Mouse (Mus musculus): Measurements from ENCODE around the gene Trrap. TPM values are rescaled to one million over a fixed set of nuclear protein-coding genes. Genes with fewer than 3 reads are reported as not detected.

Trrap gene
- polyA plus RNA-seq, 1 experiment from 2014 or later: 101 TPM

DNA sequence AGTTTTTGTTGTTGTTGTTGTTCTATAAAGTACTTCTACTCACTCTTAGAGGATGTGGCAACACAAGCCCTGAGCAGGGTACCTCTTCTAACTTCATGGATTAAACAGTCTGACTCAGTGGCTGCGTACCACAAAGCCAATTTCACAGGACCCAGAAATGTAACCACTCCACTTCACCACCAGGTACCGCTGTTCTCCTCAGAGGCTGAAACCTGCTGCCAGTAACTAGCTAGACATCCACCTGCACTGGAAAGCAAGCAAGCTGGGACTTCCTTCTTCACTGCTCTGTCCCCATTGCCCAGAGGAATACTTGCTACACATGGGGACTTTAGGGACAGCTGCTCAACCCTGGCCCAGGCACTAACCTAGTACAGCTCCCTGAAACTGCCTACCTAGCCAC is 140.1 kb downstream of the Trrap start:
- H3K4me1 ChIP-seq (ENCODE audit: control insufficient read depth, insufficient read depth, low read length): no peaks in the 10 kb centered on the region
- no peaks in the 10 kb centered on the region for H3K27me3 ChIP-seq (ENCODE audit: control insufficient read depth, insufficient read depth, low read length)
- WGBS: 79% methylated on average over 2 of the region's 2 CpGs
- no peak for ATAC-seq (ENCODE audit: insufficient number of reproducible peaks, insufficient read depth, low FRiP score, low read depth)
- H3K4me3 ChIP-seq (ENCODE audit: low read depth, low read length): no peak overlapping the region
- no peaks in the 10 kb centered on the region for H3K36me3 ChIP-seq (ENCODE audit: control insufficient read depth, insufficient read depth, low read length)
- no peak overlapping the region for H3K4me2 ChIP-seq (replicated peaks; ENCODE audit: low read depth, low read length)
- H3K9ac ChIP-seq (replicated peaks; ENCODE audit: low read depth, low read length): no peak overlapping the region
- no peak overlapping the region for H3K27ac ChIP-seq (ENCODE audit: low read length)
- H3K9me3 ChIP-seq (ENCODE audit: control insufficient read depth, low read depth, low read length): no peaks in the 10 kb centered on the region

Small RNA genes lying within 50 kb of the gene (microRNA-seq; reads per million reads assigned to microRNA genes)
- not detected for gene Mir7039

Other genes starting within 250 kb of the Trrap start
- 3.8 and 4.2 TPM in 2 replicates for gene Nptx2, start 221.8 kb upstream of the Trrap start, polyA plus RNA-seq (2014; fragmentation: Nextera tagmentation; extraction: Ambion mirVana)
- gene Tmem130, start 5.9 kb upstream of the Trrap start, polyA plus RNA-seq (2014; fragmentation: Nextera tagmentation; extraction: Ambion mirVana): 2.5 and 2.7 TPM in 2 replicates
- 15.6 and 21.7 TPM in 2 replicates for gene Smurf1, start 198.1 kb downstream of the Trrap start, polyA plus RNA-seq (2014; fragmentation: Nextera tagmentation; extraction: Ambion mirVana)

Data from stomach, embryonic 14.5 days (tissue).